Mouse (Mus musculus): ENCODE results near the gene Tmem91.

Tmem91 gene

GRCm38 (mm10) chr7:25702350-25702749 is 27.4 kb upstream of the Tmem91 start:
- no peak for ATAC-seq (ENCODE audit: insufficient number of reproducible peaks, low FRiP score, low TSS enrichment)

GRCm38 (mm10) chr7:25700732-25701131 is 25.8 kb upstream of the Tmem91 start:
- ATAC-seq (ENCODE audit: insufficient number of reproducible peaks, low FRiP score, low TSS enrichment), result no peak

- no peak for ATAC-seq (ENCODE audit: insufficient number of reproducible peaks, low FRiP score, low TSS enrichment)
Measured at GRCm38 (mm10) chr7:25699851-25700250, 24.9 kb upstream of the Tmem91 start.

- ATAC-seq (ENCODE audit: insufficient number of reproducible peaks, low FRiP score, low TSS enrichment), result no peak
Measured at GRCm38 (mm10) chr7:25694104-25694503, 19.1 kb upstream of the Tmem91 start.

- no peak for ATAC-seq (ENCODE audit: insufficient number of reproducible peaks, low FRiP score, low TSS enrichment)
Measured at GRCm38 (mm10) chr7:25690051-25690450, 15.1 kb upstream of the Tmem91 start.

GRCm38 (mm10) chr7:25689603-25690021 is 14.6 kb upstream of the Tmem91 start:
- no peak for ATAC-seq (ENCODE audit: insufficient number of reproducible peaks, low FRiP score, low TSS enrichment)

- no peak for ATAC-seq (ENCODE audit: insufficient number of reproducible peaks, low FRiP score, low TSS enrichment)
Measured at GRCm38 (mm10) chr7:25688810-25689586, 14.0 kb upstream of the Tmem91 start.

GRCm38 (mm10) chr7:25687811-25688401 is 12.9 kb upstream of the Tmem91 start:
- no peak for ATAC-seq (ENCODE audit: insufficient number of reproducible peaks, low FRiP score, low TSS enrichment)

GRCm38 (mm10) chr7:25686680-25687531 is 11.9 kb upstream of the Tmem91 start, which contains the start of gene Tgfb1:
Gene Tgfb1 (plus strand): TSS chr7:25687002.
- no peak for ATAC-seq (ENCODE audit: insufficient number of reproducible peaks, low FRiP score, low TSS enrichment)

GRCm38 (mm10) chr7:25685926-25686470 is 11.0 kb upstream of the Tmem91 start:
- no peak for ATAC-seq (ENCODE audit: insufficient number of reproducible peaks, low FRiP score, low TSS enrichment)

- no peak for ATAC-seq (ENCODE audit: insufficient number of reproducible peaks, low FRiP score, low TSS enrichment)
Measured at GRCm38 (mm10) chr7:25684659-25685058, 9.7 kb upstream of the Tmem91 start.

GRCm38 (mm10) chr7:25683474-25684180 is 8.7 kb upstream of the Tmem91 start:
- ATAC-seq (ENCODE audit: insufficient number of reproducible peaks, low FRiP score, low TSS enrichment), result no peak

GRCm38 (mm10) chr7:25681341-25682231 is 6.6 kb upstream of the Tmem91 start:
- ATAC-seq (ENCODE audit: insufficient number of reproducible peaks, low FRiP score, low TSS enrichment), result no peak

GRCm38 (mm10) chr7:25680514-25681258 is 5.7 kb upstream of the Tmem91 start, which contains the start of gene B9d2:
Gene B9d2 (plus strand): TSS chr7:25680780.
- ATAC-seq (ENCODE audit: insufficient number of reproducible peaks, low FRiP score, low TSS enrichment), result peak; percentile 87

GRCm38 (mm10) chr7:25679971-25680370 is 5.0 kb upstream of the Tmem91 start:
- no peak for ATAC-seq (ENCODE audit: insufficient number of reproducible peaks, low FRiP score, low TSS enrichment)

- no peak for ATAC-seq (ENCODE audit: insufficient number of reproducible peaks, low FRiP score, low TSS enrichment)
Measured at GRCm38 (mm10) chr7:25677013-25677412, 2.0 kb upstream of the Tmem91 start.

- peak; percentile 82 for ATAC-seq (ENCODE audit: insufficient number of reproducible peaks, low FRiP score, low TSS enrichment)
Measured at GRCm38 (mm10) chr7:25676085-25676781, 1.3 kb upstream of the Tmem91 start.

GRCm38 (mm10) chr7:25675405-25675804 is 439 bp upstream of the Tmem91 start:
- no peak for ATAC-seq (ENCODE audit: insufficient number of reproducible peaks, low FRiP score, low TSS enrichment)
